Mouse (Mus musculus) hindbrain, embryonic 14.5 days (tissue): ENCODE measurements around the gene Arfgef3. TPM values are rescaled to one million over a fixed set of nuclear protein-coding genes. Genes with fewer than 3 reads are reported as not detected.

Experiments used
- ATAC-seq: fragments of 200-750 bp; cut with Nextera tagmentation; 2 replicates; pipeline ENCODE4 v1.8.0; 2017; ENCODE audit warnings: moderate number of reproducible peaks, mild to moderate bottlenecking, moderate TSS enrichment, moderate library complexity; ENCODE audit not compliant: low FRiP score
- DNase-seq: peaks from one replicate; pipeline ENCODE4 v3.0.0-alpha.2; 2015; ENCODE audit warnings: low spot score
- H3K27ac ChIP-seq: fragments of 300-500 bp; sonication (generic); 2 replicates; pipeline ENCODE4 v1.5.1; 2014; ENCODE audit warnings: mild to moderate bottlenecking, moderate library complexity
- H3K27me3 ChIP-seq: fragments of 300-500 bp; sonication (generic); 2 replicates; pipeline ENCODE4 v1.6.1; 2014; ENCODE audit warnings: mild to moderate bottlenecking, low read length, mixed read lengths; ENCODE audit not compliant: control insufficient read depth, insufficient read depth
- H3K36me3 ChIP-seq: fragments of 300-500 bp; sonication (generic); replicated peaks from 2 replicates; pipeline ENCODE4 v1.6.1; 2014; ENCODE audit not compliant: control insufficient read depth, insufficient read depth
- H3K4me1 ChIP-seq: fragments of 300-500 bp; sonication (generic); replicated peaks from 2 replicates; pipeline ENCODE4 v1.6.1; 2014; ENCODE audit warnings: antibody characterized with exemption, low read length, mixed read lengths; ENCODE audit not compliant: control insufficient read depth, insufficient read depth
- H3K4me2 ChIP-seq: fragments of 300-500 bp; sonication (generic); replicated peaks from 2 replicates; pipeline ENCODE4 v1.6.1; 2014; ENCODE audit warnings: mild to moderate bottlenecking, moderate library complexity
- H3K4me3 ChIP-seq: fragments of 300-500 bp; sonication (generic); replicated peaks from 2 replicates; pipeline ENCODE4 v1.5.1; 2014; ENCODE audit warnings: mild to moderate bottlenecking, low read length
- H3K9ac ChIP-seq: fragments of 300-500 bp; sonication (generic); 2 replicates; pipeline ENCODE4 v1.6.1; 2014
- H3K9me3 ChIP-seq: fragments of 300-500 bp; sonication (generic); 2 replicates; pipeline ENCODE4 v1.6.1; 2016; ENCODE audit warnings: low read length; ENCODE audit not compliant: control insufficient read depth
- WGBS: fragments of 180-500 bp; shearing (Covaris S2); extraction: QIAGEN DNeasy Blood & Tissue Kit; methylation state at CpG from one replicate; pipeline ENCODE4 v1.1.7; 2014; 5-methylcytosine and 5-hydroxymethylcytosine counted together
- polyA plus RNA-seq: library from polyadenylated mRNA; unstranded; fragments of >200 nt; fragmentation: Nextera tagmentation; extraction: Ambion mirVana; gene quantifications from 2 replicates; pipeline ENCODE4 v1.2.1, GENCODE M21; 2014

Gene Arfgef3
- polyA plus RNA-seq, 1 experiment from 2014 or later, result 7.6 TPM

DNA sequence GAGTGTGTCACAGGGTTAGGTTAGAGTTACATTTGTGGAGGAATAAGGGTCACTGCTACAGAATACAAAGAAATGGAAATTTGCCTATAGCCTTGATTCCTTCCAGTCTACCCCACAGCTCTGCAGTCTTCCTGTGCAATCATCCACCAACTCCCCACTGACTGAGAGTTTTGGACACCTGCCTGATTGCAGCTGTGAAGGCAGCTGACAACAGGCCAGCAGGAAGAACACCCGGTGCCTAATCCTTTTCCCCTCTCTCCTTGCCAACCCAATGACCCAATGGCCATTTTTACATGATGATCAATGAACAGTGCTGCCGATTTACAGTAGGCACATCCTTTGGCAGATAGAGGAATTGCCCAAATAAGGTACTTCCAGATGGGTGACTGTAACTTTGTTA, 43.6 kb downstream of the Arfgef3 start:
- 63% methylated on average over 2 of the region's 2 CpGs for WGBS
- H3K27ac ChIP-seq, result no peak overlapping the region
- ATAC-seq (no peak), DNase-seq (no peak)
- no peaks in the 10 kb centered on the region for H3K27me3 ChIP-seq
- no peak overlapping the region for H3K9ac ChIP-seq
- H3K4me2 ChIP-seq, result no peak overlapping the region
- H3K9me3 ChIP-seq, result no peaks in the 10 kb centered on the region
- H3K36me3 ChIP-seq, result peaks cover 12% of the 10 kb centered on the region
- 0 out of 2 replicates have a peak, but pooled peaks cover 8% of the 10 kb centered on the region for H3K4me1 ChIP-seq
- no peak overlapping the region for H3K4me3 ChIP-seq

DNA sequence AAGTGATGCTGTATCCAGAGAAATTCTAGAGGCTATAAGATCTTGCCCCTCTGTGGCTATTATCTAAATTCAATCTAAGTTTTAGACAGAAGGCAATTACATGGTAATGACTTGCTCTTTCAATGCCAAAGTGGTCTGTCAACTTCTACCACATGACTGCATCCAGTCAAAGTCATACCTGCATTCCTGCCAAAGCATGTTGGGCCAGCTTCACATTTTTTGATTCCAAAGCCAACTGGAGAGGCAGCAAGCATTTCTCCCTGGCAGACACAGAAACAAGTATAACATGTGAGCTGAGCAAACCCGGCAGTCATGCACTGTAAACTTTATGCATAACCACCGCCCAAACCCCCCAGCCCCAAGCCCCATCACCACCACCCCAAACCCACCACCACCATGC, 44.6 kb downstream of the Arfgef3 start:
- Histone ChIP-seq H3K4me3 (no peak overlapping the region), H3K4me1 (0 out of 2 replicates have a peak, but pooled peaks cover 6% of the 10 kb centered on the region), H3K27ac (no peak overlapping the region), H3K27me3 (no peaks in the 10 kb centered on the region), H3K9me3 (no peaks in the 10 kb centered on the region), H3K9ac (no peak overlapping the region), H3K36me3 (peaks cover 18% of the 10 kb centered on the region), H3K4me2 (no peak overlapping the region)
- WGBS, result 89% methylated on average over 2 of the region's 2 CpGs
- DNase-seq (no peak), ATAC-seq (no peak)

DNA sequence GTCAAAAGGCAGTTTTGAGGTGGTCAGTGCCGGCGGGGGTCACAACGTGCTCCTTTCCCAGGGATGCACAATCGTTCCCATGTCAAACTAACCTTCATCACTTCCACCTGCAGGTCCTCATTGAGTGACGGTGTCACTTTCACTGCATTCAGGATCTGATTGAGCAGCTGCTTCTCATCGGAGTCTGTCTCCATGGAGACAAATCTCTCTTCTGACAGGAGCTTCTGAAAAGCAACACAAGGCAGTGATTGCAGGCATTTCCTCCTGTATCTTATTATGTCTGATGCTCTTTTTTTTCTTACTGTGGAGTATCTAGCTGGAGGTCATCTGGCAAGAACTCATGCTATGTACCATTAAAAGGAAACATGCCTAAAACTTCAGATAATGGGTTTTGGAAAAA, 47.3 kb downstream of the Arfgef3 start:
- WGBS, result 56% methylated on average over 6 of the region's 6 CpGs
- H3K36me3 ChIP-seq, result peaks cover 21% of the 10 kb centered on the region
- H3K9me3 ChIP-seq, result no peaks in the 10 kb centered on the region
- H3K4me2 ChIP-seq, result no peak overlapping the region
- ATAC-seq, result no peak
- H3K4me3 ChIP-seq, result no peak overlapping the region
- no peaks in the 10 kb centered on the region for H3K27me3 ChIP-seq
- 0 out of 2 replicates have a peak, but pooled peaks cover 3% of the 10 kb centered on the region for H3K4me1 ChIP-seq
- H3K27ac ChIP-seq, result no peak overlapping the region
- no peak for DNase-seq
- H3K9ac ChIP-seq, result no peak overlapping the region

DNA sequence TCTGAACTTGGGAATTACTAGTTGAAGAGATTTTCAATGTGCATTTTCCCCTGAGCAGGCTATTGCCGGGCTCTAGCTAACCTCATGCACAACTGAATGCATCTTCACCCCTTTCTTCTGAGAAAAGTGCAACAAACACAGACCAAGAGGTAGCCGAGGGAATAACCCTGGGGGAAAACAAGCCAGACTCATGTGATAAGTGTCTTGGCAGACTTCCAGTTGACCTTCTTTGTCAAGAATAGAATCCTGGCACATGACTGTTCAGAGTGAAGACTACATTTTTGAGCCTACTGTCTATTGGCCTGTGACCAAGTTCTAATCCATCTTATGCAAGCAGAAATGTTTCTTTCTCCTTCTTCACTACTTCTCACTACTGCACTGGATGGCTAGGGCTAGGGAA, 55.5 kb downstream of the Arfgef3 start:
- no peaks in the 10 kb centered on the region for H3K9me3 ChIP-seq
- ATAC-seq (no peak), DNase-seq (no peak)
- H3K27me3 ChIP-seq, result no peaks in the 10 kb centered on the region
- no peaks in the 10 kb centered on the region for H3K36me3 ChIP-seq
- no peak overlapping the region for H3K4me2 ChIP-seq
- 44% methylated on average over 2 of the region's 2 CpGs for WGBS
- no peak overlapping the region for H3K27ac ChIP-seq
- no peak overlapping the region for H3K4me3 ChIP-seq
- H3K4me1 ChIP-seq, result no peaks in the 10 kb centered on the region
- H3K9ac ChIP-seq, result no peak overlapping the region

DNA sequence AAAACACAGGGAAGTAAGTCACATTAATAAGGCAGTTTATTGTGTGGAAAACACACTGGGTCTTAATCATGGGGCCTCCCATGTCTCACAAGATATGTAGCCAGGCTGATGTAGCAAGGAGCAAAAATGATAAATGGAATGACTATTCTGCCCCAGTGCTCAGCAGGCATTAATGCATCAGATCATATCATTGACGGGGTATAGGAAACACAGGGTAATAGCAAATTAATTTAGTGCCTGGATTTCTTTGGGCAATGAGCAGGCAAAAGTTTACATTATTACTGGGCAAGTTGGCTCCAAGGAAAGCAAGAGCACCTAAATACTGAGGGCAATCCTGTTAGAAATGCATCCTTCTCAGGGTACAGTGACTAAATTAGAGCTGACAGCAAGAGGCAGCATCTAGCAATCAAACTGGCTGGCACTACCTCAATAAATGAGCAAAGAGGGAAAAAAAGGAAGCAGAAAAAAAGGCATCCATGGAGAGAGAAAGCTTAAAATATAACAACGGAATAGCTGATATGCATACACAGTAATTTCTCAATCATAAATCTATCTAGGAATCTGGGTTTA, 62.3 kb downstream of the Arfgef3 start:
- Histone ChIP-seq H3K27me3 (no peaks in the 10 kb centered on the region), H3K27ac (no peak overlapping the region), H3K4me1 (0 out of 2 replicates have a peak, but pooled peaks cover 5% of the 10 kb centered on the region), H3K36me3 (peaks cover 7% of the 10 kb centered on the region), H3K9ac (no peak overlapping the region), H3K4me2 (no peak overlapping the region), H3K4me3 (no peak overlapping the region), H3K9me3 (no peaks in the 10 kb centered on the region)
- no peak for ATAC-seq
- no peak for DNase-seq
- WGBS, result 70% methylated on average over 2 of the region's 2 CpGs

DNA sequence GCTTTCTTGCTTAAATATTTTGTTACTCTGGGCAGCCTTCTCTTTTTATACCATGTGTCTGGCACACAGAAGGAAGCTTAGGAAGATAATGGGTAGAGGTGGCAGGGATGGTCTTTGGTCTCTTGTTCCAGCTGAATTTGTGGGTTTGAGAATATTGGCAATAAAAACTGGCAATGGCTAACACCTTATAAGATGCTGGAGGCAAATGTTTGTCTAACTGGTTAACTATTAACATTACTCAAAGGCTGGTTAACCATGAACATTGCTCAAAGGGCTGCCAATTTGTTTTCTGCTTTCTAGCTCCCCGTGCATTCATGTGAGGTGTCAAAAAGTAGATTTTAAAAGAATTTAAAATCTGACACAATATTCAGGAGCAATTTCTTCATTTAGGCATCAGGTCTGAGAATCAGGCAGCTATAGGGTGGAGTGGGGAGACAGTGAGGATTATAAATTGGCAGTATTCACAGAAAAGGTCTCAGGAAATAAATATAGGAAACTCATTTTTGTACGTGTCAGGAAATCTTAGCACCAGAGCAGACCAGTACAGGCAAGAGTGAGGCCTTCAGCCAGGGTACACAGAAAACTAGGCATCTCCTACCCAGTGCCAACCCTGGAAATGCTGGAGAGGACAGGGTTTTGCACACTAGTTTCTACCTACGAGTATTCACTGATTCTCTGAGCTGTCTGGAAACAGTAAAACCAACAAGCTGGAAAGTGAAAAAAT, 62.9 kb downstream of the Arfgef3 start:
- no peak overlapping the region for H3K27ac ChIP-seq
- WGBS, result 66% methylated on average over 3 of the region's 3 CpGs
- no peaks in the 10 kb centered on the region for H3K27me3 ChIP-seq
- 0 out of 2 replicates have a peak, but pooled peaks cover 3% of the 10 kb centered on the region for H3K9me3 ChIP-seq
- H3K36me3 ChIP-seq, result peaks cover 14% of the 10 kb centered on the region
- H3K9ac ChIP-seq, result no peak overlapping the region
- DNase-seq (no peak), ATAC-seq (no peak)
- H3K4me2 ChIP-seq, result no peak overlapping the region
- H3K4me1 ChIP-seq, result 0 out of 2 replicates have a peak, but pooled peaks cover 5% of the 10 kb centered on the region
- no peak overlapping the region for H3K4me3 ChIP-seq

DNA sequence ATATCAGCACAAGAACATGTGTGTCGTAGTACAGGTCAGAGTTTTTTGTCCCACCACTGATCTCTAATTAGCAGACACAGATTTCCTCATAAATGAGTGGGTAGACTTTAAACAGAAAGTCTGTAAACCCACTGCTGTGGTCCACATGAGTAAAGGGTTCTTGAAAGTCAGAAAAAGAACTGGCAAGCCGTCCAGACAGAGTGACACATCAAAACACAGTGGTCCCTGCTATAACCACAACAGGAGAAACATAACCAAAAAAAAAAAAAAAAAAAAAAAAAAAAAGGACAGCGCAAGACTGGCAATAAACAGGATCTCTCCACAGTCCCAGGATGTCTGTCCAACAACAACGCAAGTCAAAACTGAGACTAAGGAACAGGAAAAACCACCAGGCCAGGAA, 64.9 kb downstream of the Arfgef3 start:
- no peak overlapping the region for H3K9ac ChIP-seq
- no peak overlapping the region for H3K4me3 ChIP-seq
- 89% methylated on average over 4 of the region's 4 CpGs for WGBS
- no peak overlapping the region for H3K27ac ChIP-seq
- DNase-seq, result no peak
- no peak overlapping the region for H3K4me2 ChIP-seq
- no peak for ATAC-seq
- H3K4me1 ChIP-seq, result 0 out of 2 replicates have a peak, but pooled peaks cover 5% of the 10 kb centered on the region
- no peaks in the 10 kb centered on the region for H3K27me3 ChIP-seq
- H3K9me3 ChIP-seq, result 0 out of 2 replicates have a peak, but pooled peaks cover 14% of the 10 kb centered on the region
- peaks cover 34% of the 10 kb centered on the region for H3K36me3 ChIP-seq

DNA sequence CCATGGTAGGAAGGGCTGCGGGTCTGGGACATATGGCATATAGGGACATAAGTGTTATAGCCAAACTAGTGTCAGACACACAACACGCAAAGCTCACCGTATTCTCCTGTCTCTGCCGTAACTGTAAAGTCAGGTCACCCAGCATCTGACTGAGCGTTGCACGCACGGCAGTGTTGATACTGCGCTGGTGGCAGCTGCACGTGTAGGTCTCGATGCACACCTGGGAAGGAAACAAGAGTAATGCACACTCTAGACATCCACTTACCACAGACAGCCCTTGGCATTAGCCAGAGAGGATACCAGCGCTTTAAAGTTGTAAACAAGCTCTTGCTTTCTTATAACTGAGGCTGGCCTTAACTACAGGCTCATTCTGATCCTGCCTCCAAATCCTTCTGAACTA, 79.0 kb downstream of the Arfgef3 start:
- Histone ChIP-seq H3K36me3 (peaks cover 9% of the 10 kb centered on the region), H3K9me3 (no peaks in the 10 kb centered on the region), H3K27ac (no peak overlapping the region), H3K27me3 (no peaks in the 10 kb centered on the region), H3K4me1 (no peaks in the 10 kb centered on the region), H3K4me2 (no peak overlapping the region), H3K4me3 (no peak overlapping the region), H3K9ac (no peak overlapping the region)
- WGBS, result 96% methylated on average over 11 of the region's 11 CpGs
- ATAC-seq, result no peak
- no peak for DNase-seq

DNA sequence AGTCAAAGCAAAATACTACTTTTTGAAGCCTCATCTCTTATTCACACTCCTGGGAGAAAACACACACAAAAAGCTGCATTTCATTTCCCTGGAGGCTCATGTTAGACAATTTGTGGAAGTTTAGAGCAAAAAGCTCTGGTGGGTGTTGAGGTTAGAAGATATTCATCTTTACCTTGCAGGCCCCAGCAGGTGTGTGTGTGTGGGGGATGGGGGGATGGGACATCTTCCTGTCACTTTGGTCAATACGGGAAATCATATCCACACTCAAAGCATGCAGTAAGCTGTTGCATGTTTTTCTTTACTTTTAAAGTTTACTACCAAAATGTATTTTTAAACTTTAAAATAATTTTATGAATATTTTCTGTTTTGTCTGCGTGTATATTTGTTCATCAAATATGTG, 79.7 kb downstream of the Arfgef3 start:
- no peak for ATAC-seq
- 86% methylated on average over 2 of the region's 2 CpGs for WGBS

More for the DNA sequence above, 79.7 kb downstream of the Arfgef3 start:
- no peak overlapping the region for H3K9ac ChIP-seq
- DNase-seq, result no peak
- H3K9me3 ChIP-seq, result no peaks in the 10 kb centered on the region
- no peaks in the 10 kb centered on the region for H3K4me1 ChIP-seq
- H3K4me3 ChIP-seq, result no peak overlapping the region
- H3K27me3 ChIP-seq, result no peaks in the 10 kb centered on the region
- no peak overlapping the region for H3K27ac ChIP-seq
- H3K4me2 ChIP-seq, result no peak overlapping the region
- H3K36me3 ChIP-seq, result peaks cover 17% of the 10 kb centered on the region
